Mouse (Mus musculus) naive thymus-derived CD4-positive, alpha-beta T cell, adult 2 months (primary cell): ENCODE results near the gene Zscan21.
"Not testable (repeated sequence)": the region's sequence is repeated elsewhere in the genome, so short reads cannot be mapped to it uniquely, and the experiment has no call there.

Experiments
- DNase-seq: peaks from one replicate; pipeline ENCODE4 v3.0.0-alpha.2; 2011; ENCODE audit warnings: low read depth

Gene Zscan21

GRCm38 (mm10) chr5:138116255-138117198, at the start of gene Zscan21:
Gene Zscan21, plus strand, starts transcription at chr5:138116903.
- DNase-seq = peak; percentile 93

- no peak for DNase-seq
Measured at GRCm38 (mm10) chr5:138073803-138074202, 42.9 kb upstream of the Zscan21 start.

GRCm38 (mm10) chr5:138075684-138076083, 41.0 kb upstream of the Zscan21 start:
- DNase-seq = no peak

- no peak for DNase-seq
Measured at GRCm38 (mm10) chr5:138076148-138076547, 40.6 kb upstream of the Zscan21 start.

- DNase-seq = no peak
Measured at GRCm38 (mm10) chr5:138080456-138080855, 36.2 kb upstream of the Zscan21 start.

GRCm38 (mm10) chr5:138081446-138081845, 35.3 kb upstream of the Zscan21 start:
- no peak for DNase-seq

- no peak for DNase-seq
Measured at GRCm38 (mm10) chr5:138083318-138083900, 33.3 kb upstream of the Zscan21 start.

- DNase-seq = no peak
Measured at GRCm38 (mm10) chr5:138083936-138084335, 32.8 kb upstream of the Zscan21 start.

GRCm38 (mm10) chr5:138084507-138084906, 32.2 kb upstream of the Zscan21 start:
- DNase-seq = no peak

GRCm38 (mm10) chr5:138084996-138085395, 31.7 kb upstream of the Zscan21 start, which contains the start of gene Zkscan1:
Gene Zkscan1, plus strand, starts transcription at chr5:138085084.
- peak; percentile 89 for DNase-seq

- peak; percentile 78 for DNase-seq
Measured at GRCm38 (mm10) chr5:138085421-138085911, 31.2 kb upstream of the Zscan21 start.

GRCm38 (mm10) chr5:138086842-138087241, 29.9 kb upstream of the Zscan21 start:
- DNase-seq = no peak

GRCm38 (mm10) chr5:138088366-138088765, 28.3 kb upstream of the Zscan21 start:
- no peak for DNase-seq

- DNase-seq = no peak
Measured at GRCm38 (mm10) chr5:138089108-138089551, 27.6 kb upstream of the Zscan21 start.

- DNase-seq = peak; percentile 33
Measured at GRCm38 (mm10) chr5:138090271-138090670, 26.4 kb upstream of the Zscan21 start.

GRCm38 (mm10) chr5:138090737-138091136, 26.0 kb upstream of the Zscan21 start:
- no peak for DNase-seq

- DNase-seq = no peak
Measured at GRCm38 (mm10) chr5:138092771-138093170, 23.9 kb upstream of the Zscan21 start.

GRCm38 (mm10) chr5:138094474-138094873, 22.2 kb upstream of the Zscan21 start:
- DNase-seq = no peak

- DNase-seq = no peak
Measured at GRCm38 (mm10) chr5:138104976-138105375, 11.7 kb upstream of the Zscan21 start.

GRCm38 (mm10) chr5:138107130-138107529, 9.6 kb upstream of the Zscan21 start:
- DNase-seq = no peak

GRCm38 (mm10) chr5:138109847-138110396, 6.8 kb upstream of the Zscan21 start:
- not testable (repeated sequence) for DNase-seq

- DNase-seq = peak; percentile 31
Measured at GRCm38 (mm10) chr5:138117199-138118015, 704 bp downstream of the Zscan21 start.
